Mouse (Mus musculus): ENCODE measurements around the gene Supt4a.

Supt4a gene

DNA sequence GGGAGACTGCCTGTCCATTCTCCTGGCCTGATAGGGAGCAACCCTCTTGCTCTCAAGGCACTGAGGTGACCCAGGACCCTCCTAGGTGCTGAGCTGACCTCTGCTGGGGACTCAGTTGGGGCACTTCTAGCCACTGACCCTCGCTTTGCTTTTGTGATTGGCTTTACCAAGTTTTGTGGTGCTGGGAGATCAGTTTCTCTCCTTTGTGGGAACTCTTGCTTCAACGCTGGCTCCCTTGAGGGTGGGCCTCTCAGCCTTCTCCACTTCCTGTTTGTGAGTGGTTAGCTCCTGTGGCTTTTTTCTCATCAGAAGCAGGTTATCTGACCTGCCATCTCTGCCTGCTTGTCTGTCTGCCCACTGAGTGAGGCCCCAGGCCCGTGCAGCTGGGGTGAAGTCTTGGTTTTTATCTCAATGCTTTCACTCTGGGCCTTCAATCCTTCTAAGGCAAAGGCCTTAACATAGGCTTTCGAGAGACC, 14.2 kb downstream of the Supt4a start:
- peak; percentile 51 for DNase-seq (ENCODE audit: low spot score)

DNA sequence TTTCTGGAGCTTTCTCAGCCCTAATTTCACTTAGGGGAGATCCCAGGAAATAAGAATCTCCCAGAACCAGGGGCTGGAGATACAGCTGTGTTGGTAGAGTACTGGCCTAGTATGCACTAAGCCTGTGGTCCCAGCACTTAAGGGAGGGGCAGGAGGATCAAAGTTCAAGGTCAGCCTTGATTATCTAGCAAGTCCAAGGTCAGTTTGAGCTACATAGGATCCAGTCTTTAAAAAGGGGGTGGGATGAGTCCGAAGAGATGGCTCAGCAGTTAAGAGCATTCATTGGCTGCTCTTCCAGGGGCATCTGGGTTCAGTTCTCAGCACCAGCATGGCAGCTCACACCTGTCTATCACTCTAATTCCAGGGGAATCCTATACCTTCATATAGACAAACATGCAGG, 15.0 kb downstream of the Supt4a start:
- DNase-seq (ENCODE audit: low spot score): no peak

DNA sequence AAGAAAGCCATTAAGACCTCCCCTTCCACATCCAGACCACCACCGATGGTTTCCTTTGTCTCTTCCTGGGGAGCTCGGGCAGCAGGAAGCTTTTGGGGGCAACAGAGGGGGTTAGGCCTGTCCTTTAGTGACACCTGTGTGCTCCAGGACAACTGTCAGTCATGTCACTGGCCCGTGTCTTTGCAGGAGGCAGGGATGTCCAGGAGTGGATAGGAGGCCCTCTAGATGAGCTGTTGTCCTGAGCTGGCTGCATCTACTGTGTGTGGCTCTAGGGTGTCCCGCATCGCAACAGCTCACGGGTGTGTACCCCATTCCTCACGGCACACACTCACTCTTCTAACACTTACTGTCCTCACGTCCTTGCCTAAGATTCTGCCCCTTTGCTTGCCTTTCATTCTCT, 15.9 kb downstream of the Supt4a start:
- DNase-seq (ENCODE audit: low spot score): no peak

DNA sequence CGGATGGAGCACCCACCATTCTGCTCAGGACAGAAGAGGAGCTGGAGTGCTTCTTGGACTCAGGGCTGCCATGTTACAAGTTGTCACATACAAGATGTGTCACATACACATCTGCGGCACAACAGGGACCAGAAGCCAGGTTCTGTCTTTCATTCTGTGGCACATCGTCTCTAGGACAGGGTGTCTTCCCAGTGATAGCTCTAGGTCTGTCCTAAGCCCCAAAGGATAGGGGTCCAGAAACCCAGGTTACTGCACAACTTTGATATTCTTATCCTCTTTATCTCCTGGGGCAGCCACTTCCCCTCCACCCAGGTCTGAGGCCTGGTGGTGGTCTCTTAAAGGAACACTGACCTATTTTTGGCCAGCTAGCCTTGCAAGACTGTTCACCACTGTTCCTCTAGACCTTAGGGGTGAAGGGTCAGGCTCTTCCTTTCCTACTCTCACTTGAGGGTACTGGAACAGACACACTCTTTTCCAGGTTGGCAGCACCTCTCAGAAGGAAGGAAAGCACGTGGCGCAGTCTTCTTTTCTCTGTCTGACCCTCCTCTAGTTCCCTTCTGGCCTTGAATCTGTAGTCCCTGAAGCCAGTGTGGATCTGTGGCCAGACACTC, 16.6 kb downstream of the Supt4a start:
- DNase-seq (ENCODE audit: low spot score): no peak

DNA sequence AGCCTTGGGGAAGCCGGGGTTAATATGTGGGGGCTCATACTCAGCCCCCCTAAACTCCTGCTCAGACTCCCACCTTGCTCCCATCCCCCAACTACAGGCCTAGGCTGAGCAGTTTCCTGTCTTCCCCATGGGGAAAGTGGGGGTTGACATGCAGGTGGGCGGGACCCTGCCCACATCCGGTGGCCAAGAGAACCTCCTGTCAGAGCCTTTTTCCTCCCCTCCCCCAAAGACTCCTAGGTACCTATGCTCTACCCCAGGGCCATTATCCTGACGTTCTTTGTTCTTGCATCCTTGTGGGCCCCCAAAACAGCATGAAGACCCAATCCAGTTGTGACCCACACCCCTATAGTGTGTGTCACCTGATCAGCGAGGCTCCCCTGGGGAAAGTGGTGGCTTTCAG, 17.3 kb downstream of the Supt4a start:
- peak; percentile 65 for DNase-seq (ENCODE audit: low spot score)

DNA sequence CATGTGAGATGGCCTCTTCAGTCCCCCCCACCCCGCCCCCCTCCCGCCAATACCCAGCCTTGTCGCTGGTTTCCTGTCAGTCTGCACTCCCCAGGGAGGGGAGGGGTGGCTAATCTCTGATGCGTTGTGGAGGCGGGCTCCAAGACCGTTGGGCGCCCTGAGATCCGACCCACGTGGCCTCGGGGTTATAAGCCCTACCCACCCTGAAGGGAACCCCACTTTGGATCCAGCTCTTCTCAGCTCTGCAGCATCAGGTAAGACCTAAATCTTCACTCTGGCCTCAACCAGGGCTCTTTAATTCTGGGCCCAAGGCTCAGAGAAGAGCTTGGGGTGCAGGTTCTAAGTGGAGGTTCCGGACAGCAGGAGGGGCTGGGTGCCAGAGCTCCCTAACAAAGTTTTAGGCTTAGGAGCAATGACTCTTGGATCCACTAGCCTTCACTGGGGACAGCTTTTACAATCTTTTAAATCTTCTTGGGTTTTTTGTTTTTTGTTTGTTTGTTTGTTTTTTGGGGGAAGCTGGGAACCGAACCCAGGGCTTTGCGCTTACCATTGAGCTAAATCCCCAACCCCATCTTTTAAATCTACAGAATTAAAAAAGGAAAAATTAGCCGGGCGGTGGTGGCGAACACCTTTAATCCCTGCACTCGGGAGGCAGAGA, 18.1 kb downstream of the Supt4a start:
- peak; percentile 90 for DNase-seq (ENCODE audit: low spot score)

DNA sequence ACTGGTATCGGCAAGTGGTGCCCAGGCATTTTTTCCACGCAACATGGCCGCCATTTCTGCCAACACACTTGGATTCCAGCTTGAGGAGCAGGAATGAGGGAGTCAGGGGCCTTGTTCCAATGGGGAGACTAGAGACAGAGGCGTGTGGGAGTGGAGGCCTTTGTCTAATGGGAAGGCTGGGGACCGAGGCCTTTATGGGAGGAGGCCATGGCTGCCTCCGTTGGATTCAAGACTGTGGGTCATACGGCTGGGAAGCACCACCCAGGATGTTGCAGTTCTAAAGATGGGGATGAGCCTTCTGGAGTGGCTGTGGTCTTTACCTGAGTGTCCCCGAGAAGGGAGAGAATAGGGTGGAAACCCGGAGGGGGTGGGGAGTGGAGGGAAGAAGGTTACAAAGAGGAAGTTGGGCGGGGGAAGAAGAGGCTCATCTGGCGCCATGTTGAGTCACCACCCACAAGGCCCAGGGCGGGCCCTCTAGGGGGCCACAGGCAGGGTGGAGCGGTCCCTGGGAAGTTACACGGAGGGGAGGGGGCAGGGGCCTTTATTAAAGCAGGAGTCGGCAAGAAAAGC, 19.0 kb downstream of the Supt4a start:
- DNase-seq (ENCODE audit: low spot score): peak; percentile 67

DNA sequence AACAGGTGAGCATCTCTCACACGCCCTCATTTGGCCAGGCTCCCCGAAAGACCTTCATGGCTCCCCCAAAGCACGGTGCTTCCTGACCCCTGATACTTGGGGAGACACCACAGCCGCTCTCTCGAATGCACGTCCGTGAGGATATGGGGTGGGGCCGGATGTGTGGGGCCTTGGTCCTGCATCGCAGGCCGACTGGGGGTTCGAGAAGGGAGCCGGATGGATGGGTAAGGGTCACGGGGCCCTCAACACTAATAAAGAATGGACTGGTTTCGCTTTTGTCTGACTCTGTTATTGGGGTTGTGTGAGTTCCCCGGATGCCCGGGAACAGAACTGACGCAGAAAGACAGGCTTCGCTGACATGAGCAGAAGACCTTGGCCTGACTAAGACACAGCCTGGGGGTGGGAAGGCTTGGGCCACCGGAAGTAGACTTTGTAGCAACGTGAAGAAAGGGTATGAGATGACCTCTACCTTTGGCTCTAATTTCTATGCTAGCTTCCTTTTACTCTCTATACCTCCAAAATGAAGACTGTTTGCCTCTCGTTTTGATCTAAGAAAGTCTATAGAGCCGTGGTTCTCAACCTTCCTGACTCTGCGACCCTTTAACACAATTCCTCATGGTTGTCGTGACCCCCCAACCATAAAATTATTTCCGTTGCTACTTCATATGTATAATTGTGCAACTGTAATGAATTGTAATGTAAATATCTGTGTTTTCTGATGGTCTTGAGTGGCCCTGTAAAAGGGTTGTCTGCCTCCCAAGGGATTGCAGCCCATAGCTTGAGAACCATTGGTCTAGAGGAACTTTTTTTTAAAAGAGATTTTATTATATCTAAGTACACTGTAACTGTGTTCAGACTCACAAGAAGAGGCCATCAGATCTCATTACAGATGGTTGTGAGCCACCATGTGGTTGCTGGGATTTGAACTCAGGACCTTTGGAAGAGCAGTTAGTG, 19.9 kb downstream of the Supt4a start:
- peak; percentile 46 for DNase-seq (ENCODE audit: low spot score)

DNA sequence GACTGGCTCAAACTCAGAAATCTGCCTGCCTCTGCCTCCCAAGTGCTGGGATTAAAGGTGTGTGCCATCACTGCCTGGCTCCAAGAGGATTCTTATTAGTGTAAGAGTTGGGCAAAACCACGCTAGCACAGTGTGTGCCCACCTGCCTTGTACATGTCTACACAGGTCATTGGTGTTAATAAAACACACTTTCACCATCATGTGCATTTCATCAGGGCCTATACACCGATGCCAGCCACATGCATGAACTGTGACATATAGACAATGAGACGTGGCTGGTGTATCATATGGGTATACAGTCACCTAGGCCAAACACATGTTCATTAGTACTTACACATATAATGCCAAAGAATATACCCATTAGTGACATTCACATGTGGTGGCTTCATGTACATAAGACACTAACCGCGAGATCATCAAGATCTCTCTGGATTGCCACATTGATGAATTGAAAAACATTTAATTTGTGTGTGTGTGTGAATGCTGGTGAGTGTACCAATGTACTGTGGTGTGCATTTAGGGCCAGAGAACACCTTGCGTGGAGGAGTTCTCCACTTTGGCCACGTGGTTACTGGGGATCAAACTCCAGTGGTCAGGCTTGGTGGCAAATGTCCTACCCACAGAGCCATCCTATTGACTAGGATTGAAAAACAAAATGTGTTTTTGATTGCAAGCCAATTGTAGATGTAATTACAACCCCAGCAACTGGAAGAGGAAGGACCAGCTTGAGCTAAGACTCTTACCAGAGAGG, 21.0 kb downstream of the Supt4a start:
- no peak for DNase-seq (ENCODE audit: low spot score)

DNA sequence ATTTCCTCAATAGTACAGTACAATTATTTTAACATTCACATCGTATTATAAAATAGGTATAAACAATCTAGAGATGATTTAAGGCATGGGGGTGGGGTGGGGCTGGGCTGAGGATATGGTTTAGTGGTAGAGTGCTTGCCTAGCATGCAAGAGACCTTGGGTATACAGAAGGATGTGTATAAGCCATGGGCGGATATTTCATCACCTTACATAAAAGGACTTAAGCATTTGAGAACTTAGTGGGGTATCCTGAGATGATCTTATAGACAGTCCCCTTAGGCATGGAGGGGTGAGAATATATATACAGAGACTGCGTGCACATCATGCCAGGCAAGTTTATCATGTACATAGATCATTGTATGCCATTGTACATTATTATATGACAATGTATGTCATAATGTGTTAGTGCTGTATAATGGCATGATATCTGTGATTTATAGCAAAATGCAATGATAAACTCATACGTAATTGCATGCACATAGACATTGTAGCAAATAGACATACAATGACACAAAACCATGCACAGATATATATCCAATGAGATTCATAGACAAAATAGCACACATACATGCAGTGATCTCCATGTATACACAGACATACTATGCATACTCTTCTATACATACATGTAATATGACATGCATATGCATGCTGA, 21.7 kb downstream of the Supt4a start:
- no peak for DNase-seq (ENCODE audit: low spot score)

DNA sequence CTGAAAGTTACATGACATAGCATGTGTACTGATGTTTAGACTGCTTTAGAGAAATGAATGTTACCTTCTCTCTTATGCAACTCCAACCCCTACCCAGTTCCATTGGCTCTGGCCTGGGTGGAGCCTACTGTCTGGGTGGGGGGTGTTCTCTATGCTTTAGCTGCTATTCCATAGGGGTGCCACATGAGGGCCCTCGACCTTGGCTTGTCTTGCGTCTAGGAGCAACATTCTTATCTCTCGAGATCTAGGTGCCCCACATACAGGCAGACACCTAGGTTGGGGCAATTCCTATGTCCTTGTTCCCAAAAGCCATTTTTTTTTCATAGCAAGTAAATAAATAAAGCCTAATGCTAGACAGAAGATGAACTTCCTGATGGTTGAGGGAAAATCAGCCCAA, 22.3 kb downstream of the Supt4a start:
- DNase-seq (ENCODE audit: low spot score): peak; percentile 44

DNA sequence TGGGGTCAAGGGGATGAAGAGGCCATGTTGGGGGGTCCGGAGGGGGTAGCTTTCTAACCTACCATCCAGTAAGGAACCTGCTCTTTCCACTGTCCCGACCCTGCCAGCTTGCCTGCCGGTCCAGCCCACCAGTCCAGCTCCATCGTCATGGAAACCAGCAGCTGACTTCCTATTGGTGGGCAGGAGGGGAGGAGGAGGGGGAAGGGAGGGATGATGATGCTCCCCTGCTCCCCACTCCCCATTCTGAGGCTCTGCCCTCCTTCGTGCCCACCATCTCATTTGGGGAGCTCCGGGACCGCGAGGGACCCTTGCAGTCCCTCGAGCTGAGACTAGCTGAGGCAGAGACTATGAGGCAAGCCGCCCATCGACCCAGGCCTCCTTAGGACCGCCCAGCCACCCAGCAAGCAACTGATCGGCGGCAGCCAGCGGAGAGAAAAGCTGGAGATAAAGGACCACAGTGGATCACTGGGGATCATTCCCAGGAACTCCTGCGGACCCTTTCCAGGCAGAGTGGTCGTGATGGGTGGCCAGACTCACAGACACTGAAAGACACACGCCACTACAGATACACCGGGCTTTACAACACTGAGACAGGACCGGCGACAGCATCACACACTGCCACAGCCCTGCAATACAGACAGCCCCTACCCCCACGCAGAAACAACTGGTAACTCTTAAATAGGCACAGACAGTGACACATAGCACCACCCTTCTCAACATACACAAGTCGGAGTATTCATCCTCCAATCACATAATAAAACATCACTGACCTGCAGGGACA, 23.1 kb downstream of the Supt4a start, which contains the start of gene Tspoap1:
Gene Tspoap1 (plus strand): TSS at position 241 of the 781 bp plus-strand sequence.
- DNase-seq (ENCODE audit: low spot score): no peak

DNA sequence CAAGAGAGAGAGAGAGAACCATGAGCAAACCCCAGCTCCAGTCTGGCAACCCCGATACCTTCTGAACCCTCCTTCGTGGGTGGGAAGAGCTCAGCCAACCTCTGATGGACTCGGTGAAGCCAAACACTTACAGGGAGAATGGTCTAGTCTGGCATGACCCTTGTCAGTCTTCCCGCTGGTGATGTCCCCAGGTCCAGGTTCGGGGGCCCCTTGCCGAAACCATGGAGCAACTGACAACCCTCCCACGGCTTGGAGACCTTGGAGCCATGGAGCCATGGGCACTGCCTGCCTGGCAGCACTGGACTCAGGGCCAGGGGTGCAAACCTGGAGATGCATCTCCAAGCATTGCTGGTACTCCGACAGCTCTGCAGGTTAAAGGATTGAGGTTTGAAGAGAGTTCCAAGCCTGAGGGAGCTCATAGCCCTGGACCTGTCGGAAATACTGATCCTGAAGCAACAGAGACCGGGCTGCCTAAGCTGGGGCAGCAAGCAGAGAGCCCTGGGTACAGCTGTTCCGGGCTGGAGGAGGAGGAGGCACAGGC, 23.9 kb downstream of the Supt4a start:
- no peak for DNase-seq (ENCODE audit: low spot score)

DNA sequence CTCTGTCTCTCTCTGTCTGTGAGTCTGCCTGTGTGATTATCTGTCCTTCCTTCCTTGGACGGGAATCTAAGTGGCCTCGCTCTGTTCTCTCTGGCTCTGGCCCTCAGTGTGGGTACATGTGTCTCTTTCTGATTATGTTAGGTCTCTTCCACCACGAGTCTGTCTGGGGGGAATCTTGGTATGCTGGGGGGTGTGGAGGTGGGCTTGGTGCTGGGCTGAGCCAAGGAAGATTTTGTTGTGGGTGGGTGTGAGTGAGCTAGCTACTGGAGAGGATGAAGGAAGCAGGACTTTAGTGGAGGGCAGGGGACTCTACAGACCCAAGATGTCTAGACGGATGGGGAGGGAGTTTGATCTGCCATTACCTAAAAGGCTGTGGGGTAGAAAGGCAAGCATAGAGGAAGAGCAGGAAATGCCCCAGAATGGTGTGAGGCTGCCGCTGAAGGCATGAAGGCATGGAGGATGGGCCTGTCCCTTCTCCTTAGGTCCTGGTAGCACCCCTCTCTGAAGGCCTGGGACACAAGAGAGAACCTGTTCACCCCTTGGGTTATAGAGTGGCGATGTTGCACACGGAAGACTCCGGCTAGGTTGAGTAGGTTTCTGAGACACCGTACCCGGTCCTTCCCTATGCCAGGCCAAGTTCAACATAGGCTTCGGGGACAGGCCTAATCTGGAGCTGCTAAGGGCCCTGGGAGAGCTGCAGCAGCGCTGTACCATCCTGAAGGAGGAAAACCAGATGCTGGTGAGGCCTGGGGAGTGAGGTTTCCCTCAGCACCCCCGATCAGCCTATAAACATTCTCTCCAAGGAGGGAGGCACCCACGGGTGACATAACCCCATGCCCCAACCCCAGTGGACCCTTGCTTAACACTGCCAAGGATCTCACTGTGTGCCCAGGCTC, 24.7 kb downstream of the Supt4a start:
- DNase-seq (ENCODE audit: low spot score): no peak

DNA sequence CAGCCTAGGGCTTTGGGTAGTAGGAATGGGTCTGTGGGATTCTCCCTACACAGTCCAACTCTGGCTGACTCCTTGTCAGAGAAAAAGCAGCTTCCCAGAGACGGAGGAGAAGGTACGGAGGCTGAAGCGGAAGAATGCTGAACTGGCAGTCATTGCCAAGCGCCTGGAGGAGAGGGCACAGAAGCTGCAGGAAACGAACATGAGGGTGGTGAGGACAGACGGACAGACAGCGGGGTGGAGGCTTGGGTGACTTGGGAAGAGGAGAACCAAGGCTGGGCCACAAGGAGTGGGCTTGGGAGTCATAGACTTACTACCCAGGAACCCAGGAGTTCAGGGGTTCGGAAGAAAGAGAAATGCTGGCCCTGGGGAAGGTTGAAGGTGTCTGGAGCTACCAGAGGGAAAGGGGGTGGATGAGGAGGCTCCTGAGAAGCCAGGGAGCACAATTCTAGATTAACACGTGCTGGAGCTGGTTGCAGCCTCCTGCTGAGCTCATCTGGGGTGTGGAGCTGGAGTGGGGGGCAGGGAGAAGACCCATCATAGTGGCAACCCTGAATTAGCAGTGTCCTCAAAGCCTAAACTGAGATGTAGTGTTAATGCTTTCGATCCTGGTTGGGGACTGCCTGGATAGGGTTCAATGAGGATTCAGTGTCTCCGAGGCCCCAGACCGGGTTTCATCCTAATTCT, 25.5 kb downstream of the Supt4a start:
- no peak for DNase-seq (ENCODE audit: low spot score)

DNA sequence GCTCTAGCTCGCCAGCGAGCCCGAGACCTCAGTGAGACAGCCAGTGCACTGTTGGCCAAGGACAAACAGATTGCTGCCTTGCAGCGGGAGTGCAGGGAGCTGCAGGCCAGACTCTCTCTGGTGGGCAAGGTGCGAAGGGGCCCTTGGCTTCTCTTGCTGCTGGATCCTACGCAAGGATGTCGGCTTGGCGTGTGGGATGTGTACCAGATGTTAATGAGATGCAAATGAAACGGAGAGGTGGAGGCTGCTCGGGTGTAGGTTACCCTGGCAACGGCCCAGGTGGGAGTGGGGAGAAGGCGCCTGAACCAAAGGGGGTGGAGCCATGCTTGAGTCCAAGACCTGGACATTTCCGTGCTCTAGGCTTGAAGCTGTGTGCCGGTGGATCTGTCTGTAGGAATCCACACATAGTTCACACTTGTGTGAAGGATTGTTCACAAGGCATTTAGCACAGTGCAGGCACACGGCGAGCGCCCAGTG, 26.2 kb downstream of the Supt4a start:
- no peak for DNase-seq (ENCODE audit: low spot score)

DNA sequence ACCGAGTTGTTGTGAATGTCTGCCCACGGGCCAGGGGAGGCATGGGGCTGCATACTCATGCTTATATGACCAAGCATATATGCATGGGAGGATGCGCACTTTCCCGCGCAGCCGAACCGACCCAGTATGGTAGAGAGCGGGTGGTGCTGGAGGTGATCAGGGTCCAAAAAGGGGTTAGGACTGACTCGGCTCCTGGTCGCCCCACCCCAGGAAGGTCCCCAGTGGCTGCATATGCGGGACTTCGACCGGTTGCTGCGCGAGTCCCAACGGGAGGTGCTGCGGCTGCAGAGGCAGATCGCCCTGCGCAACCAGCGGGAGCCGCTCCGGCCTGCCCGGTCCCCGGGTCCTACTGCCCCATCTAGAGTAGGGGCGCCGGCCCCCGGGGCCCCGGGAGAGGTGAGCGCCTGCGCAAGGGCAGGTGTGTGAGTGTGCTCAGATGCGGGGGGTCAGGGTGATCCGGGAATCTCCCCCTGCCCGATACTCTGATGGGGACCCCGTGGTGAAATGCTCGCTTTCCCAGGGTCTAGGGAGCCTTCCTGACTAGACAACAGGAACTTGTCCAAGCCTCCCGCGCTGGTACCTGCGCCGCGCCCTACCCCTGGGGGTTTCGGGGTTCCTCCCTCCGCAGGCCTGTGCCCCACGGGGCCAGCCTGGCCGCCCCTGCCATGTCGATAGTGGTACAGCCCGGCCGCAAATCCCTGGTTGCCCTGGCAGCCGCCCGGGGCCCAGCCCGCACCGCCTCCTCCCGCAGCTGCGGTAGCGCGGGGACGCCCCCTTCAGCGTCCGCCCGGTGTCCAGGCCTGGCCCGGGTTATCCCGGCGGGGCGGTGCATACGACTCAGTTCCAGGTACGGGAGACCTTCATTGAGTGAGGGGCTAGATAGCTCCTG, 26.9 kb downstream of the Supt4a start:
- DNase-seq (ENCODE audit: low spot score): no peak
